Mouse (Mus musculus): ENCODE data around the gene Nsun7. TPM values are rescaled to one million over a fixed set of nuclear protein-coding genes. Genes with fewer than 3 reads are reported as not detected.

The Nsun7 gene
- polyA plus RNA-seq, 1 experiment from 2014 or later: 0.38 TPM

DNA sequence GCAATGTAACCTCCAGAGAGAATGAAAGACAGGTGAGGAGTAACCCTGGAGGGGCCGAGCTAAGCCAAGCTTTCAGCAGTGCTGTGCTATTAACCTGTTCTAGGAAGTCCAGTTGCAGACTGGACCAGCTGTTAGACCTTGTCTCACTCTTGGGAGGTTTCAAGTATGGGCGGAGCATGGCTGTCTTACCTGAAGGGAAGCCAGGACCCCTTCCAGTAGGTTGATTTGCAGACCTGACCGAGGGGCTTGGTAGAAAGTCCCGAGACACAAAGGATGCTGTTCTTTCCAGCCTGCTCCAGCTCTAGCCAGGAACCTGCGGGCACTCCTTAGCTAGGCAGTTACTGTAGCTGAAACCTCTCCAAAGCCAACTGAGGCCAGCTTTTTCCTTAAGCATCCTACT, 36.4 kb downstream of the Nsun7 start:
- H3K4me3 ChIP-seq (replicated peaks; ENCODE audit: low read depth, low read length): no peak overlapping the region
- H3K27ac ChIP-seq: no peak overlapping the region
- no peak overlapping the region for H3K9ac ChIP-seq (ENCODE audit: low read depth, low read length)
- no peak for ATAC-seq (replicated peaks; ENCODE audit: low FRiP score, low read depth)
- H3K4me1 ChIP-seq (replicated peaks; ENCODE audit: insufficient read depth, low read length): no peaks in the 10 kb centered on the region
- WGBS: 95% methylated on average over 5 of the region's 5 CpGs
- no peak for DNase-seq (ENCODE audit: low spot score)
- no peak for TF ChIP-seq CTCF (IDR thresholded peaks at IDR 0.05; ENCODE audit: low read depth)
- no peak overlapping the region for H3K4me2 ChIP-seq (ENCODE audit: low read length)
- H3K36me3 ChIP-seq (ENCODE audit: insufficient read depth, low read length): peaks cover 9% of the 10 kb centered on the region; the same call in 1 of the 2 replicates
- no peaks in the 10 kb centered on the region for H3K27me3 ChIP-seq (ENCODE audit: insufficient read depth, low read length)
- no peaks in the 10 kb centered on the region for H3K9me3 ChIP-seq (replicated peaks; ENCODE audit: low read length)

- peaks cover 14% of the 10 kb centered on the region; the same call in 1 of the 2 replicates for H3K36me3 ChIP-seq (ENCODE audit: insufficient read depth, low read length)
- H3K4me1 ChIP-seq (replicated peaks; ENCODE audit: insufficient read depth, low read length): no peaks in the 10 kb centered on the region
- ATAC-seq (replicated peaks; ENCODE audit: low FRiP score, low read depth) (no peak), DNase-seq (ENCODE audit: low spot score) (no peak)
- no peaks in the 10 kb centered on the region for H3K9me3 ChIP-seq (replicated peaks; ENCODE audit: low read length)
- no peak overlapping the region for H3K9ac ChIP-seq (ENCODE audit: low read depth, low read length)
- WGBS: 87% methylated on average over 6 of the region's 6 CpGs
- TF ChIP-seq CTCF (IDR thresholded peaks at IDR 0.05; ENCODE audit: low read depth): no peak
- no peak overlapping the region for H3K27ac ChIP-seq
- H3K27me3 ChIP-seq (ENCODE audit: insufficient read depth, low read length): no peaks in the 10 kb centered on the region
- no peak overlapping the region for H3K4me2 ChIP-seq (ENCODE audit: low read length)
- H3K4me3 ChIP-seq (replicated peaks; ENCODE audit: low read depth, low read length): no peak overlapping the region
Observed at GRCm38 (mm10) chr5:66298856-66299255, 39.2 kb downstream of the Nsun7 start.

DNA sequence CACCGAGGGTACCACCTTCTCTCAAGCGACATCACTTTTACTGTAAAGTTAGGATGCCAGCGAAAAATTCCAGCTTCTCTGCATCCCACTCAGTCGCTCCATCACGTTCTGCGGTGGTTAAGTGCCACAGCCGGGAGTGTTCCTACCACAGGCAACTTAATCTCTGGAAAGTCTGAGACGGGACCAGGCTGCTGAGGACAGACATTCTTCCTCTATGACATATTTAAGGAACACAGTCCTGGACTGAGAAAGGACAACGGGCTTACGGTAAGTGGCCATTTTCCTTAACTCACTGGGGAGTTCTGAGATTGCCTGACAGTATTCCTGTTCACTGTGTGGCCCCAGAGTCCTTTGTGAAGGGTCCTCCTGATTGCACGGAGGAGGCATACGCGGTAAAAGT, 40.9 kb downstream of the Nsun7 start:
- Histone ChIP-seq H3K9ac (ENCODE audit: low read depth, low read length) (no peak overlapping the region), H3K27ac (no peak overlapping the region), H3K27me3 (ENCODE audit: insufficient read depth, low read length) (no peaks in the 10 kb centered on the region), H3K36me3 (ENCODE audit: insufficient read depth, low read length) (peaks cover 21% of the 10 kb centered on the region; the same call in 1 of the 2 replicates), H3K4me2 (ENCODE audit: low read length) (no peak overlapping the region), H3K4me3 (replicated peaks; ENCODE audit: low read depth, low read length) (no peak overlapping the region), H3K4me1 (replicated peaks; ENCODE audit: insufficient read depth, low read length) (no peaks in the 10 kb centered on the region), H3K9me3 (replicated peaks; ENCODE audit: low read length) (no peaks in the 10 kb centered on the region)
- WGBS: 80% methylated on average over 13 of the region's 13 CpGs
- ATAC-seq (replicated peaks; ENCODE audit: low FRiP score, low read depth) (no peak), DNase-seq (ENCODE audit: low spot score) (no peak)
- no peak for TF ChIP-seq CTCF (IDR thresholded peaks at IDR 0.05; ENCODE audit: low read depth)

DNA sequence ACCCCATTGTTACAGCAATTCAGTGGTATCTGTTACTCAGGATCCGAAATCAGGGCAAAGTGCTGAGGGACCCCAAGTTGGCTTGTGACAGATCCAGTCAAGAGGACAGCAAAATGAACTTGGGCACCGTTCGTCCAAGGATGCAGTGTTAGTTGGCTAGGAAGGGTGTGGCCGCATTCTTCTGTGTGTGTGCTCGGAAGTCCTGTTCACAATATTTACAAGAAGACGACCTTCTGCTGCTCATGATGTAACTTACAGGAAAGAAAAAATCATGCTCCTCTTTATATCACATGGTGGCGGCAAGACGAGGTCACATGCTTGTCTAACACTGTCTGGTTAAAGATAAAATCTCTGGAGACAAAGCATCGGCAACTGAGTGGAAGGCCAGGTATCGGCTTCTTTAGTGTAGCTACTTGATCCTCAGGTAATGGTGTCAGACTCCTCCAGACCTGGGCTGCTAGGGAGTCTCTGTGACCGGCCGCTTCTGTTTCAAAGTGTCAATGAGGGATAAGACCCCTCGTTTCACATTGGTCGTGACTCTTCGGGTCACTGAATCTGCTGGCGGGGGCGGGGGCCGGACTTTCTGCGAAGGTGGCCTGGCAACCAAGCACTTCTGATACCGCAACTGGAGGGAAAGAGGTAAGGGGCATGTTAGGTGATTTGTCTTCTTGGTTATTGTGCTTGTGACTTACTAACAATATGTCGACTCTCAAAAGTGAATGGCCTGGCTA, 42.6 kb downstream of the Nsun7 start:
- DNase-seq (ENCODE audit: low spot score): no peak
- H3K4me1 ChIP-seq (replicated peaks; ENCODE audit: insufficient read depth, low read length): no peaks in the 10 kb centered on the region
- no peaks in the 10 kb centered on the region for H3K9me3 ChIP-seq (replicated peaks; ENCODE audit: low read length)
- ATAC-seq (replicated peaks; ENCODE audit: low FRiP score, low read depth): no peak
- H3K9ac ChIP-seq (ENCODE audit: low read depth, low read length): no peak overlapping the region
- no peak overlapping the region for H3K4me3 ChIP-seq (replicated peaks; ENCODE audit: low read depth, low read length)
- 78% methylated on average over 21 of the region's 21 CpGs for WGBS
- TF ChIP-seq CTCF (IDR thresholded peaks at IDR 0.05; ENCODE audit: low read depth): no peak
- no peak overlapping the region for H3K4me2 ChIP-seq (ENCODE audit: low read length)
- no peaks in the 10 kb centered on the region for H3K27me3 ChIP-seq (ENCODE audit: insufficient read depth, low read length)
- H3K27ac ChIP-seq: no peak overlapping the region
- peaks cover 35% of the 10 kb centered on the region; the same call in 1 of the 2 replicates for H3K36me3 ChIP-seq (ENCODE audit: insufficient read depth, low read length)

- Histone ChIP-seq H3K4me1 (replicated peaks; ENCODE audit: insufficient read depth, low read length) (no peaks in the 10 kb centered on the region), H3K27me3 (ENCODE audit: insufficient read depth, low read length) (no peaks in the 10 kb centered on the region), H3K36me3 (ENCODE audit: insufficient read depth, low read length) (peaks cover 33% of the 10 kb centered on the region; the same call in 1 of the 2 replicates), H3K9ac (ENCODE audit: low read depth, low read length) (no peak overlapping the region), H3K9me3 (replicated peaks; ENCODE audit: low read length) (no peaks in the 10 kb centered on the region), H3K27ac (no peak overlapping the region), H3K4me3 (replicated peaks; ENCODE audit: low read depth, low read length) (no peak overlapping the region), H3K4me2 (ENCODE audit: low read length) (no peak overlapping the region)
- ATAC-seq (replicated peaks; ENCODE audit: low FRiP score, low read depth) (no peak), DNase-seq (ENCODE audit: low spot score) (no peak)
- 97% methylated on average over 2 of the region's 2 CpGs for WGBS
- TF ChIP-seq CTCF (IDR thresholded peaks at IDR 0.05; ENCODE audit: low read depth): no peak
Observed at GRCm38 (mm10) chr5:66302873-66303272, 43.2 kb downstream of the Nsun7 start.

GRCm38 (mm10) chr5:66304300-66305067, 44.8 kb downstream of the Nsun7 start:
- peaks cover 43% of the 10 kb centered on the region; the same call in 1 of the 2 replicates for H3K36me3 ChIP-seq (ENCODE audit: insufficient read depth, low read length)
- no peak overlapping the region for H3K9ac ChIP-seq (ENCODE audit: low read depth, low read length)
- H3K4me3 ChIP-seq (replicated peaks; ENCODE audit: low read depth, low read length): no peak overlapping the region
- no peak for TF ChIP-seq CTCF (IDR thresholded peaks at IDR 0.05; ENCODE audit: low read depth)
- H3K4me1 ChIP-seq (replicated peaks; ENCODE audit: insufficient read depth, low read length): no peaks in the 10 kb centered on the region
- no peak overlapping the region for H3K4me2 ChIP-seq (ENCODE audit: low read length)
- ATAC-seq (replicated peaks; ENCODE audit: low FRiP score, low read depth) (no peak), DNase-seq (ENCODE audit: low spot score) (no peak)
- H3K27ac ChIP-seq: no peak overlapping the region
- no peaks in the 10 kb centered on the region for H3K27me3 ChIP-seq (ENCODE audit: insufficient read depth, low read length)
- WGBS: 87% methylated on average over 11 of the region's 11 CpGs
- H3K9me3 ChIP-seq (replicated peaks; ENCODE audit: low read length): no peaks in the 10 kb centered on the region

Measured in kidney, postnatal 0 days (tissue).